Comparison of ENCODE assay signal across 8 mouse cellular contexts in genomic region chr6:29736610-29737458, GRCm38 (mm10). TPM values are rescaled to one million over a fixed set of nuclear protein-coding genes. Genes with fewer than 3 reads are reported as not detected.
DNase-seq lines count a peak whose midpoint lies in the region; ATAC-seq and TF ChIP-seq lines count a peak whose summit lies in the region.

No protein-coding gene starts in this region.

- H3K27me3 ChIP-seq in heart, adult 2 months (ENCODE audit: control insufficient read depth, insufficient read depth, low read length), result no peaks in the 10 kb centered on the region
- no peaks in the 10 kb centered on the region for H3K27me3 ChIP-seq in forebrain, embryonic 16.5 days (replicated peaks; ENCODE audit: control insufficient read depth, insufficient read depth, low read length)
- peaks cover 40% of the 10 kb centered on the region for H3K27me3 ChIP-seq in liver, embryonic 16.5 days (ENCODE audit: control insufficient read depth, insufficient read depth, low read depth, low read length)

- no peak for ATAC-seq in forebrain, embryonic 16.5 days
- no peak for ATAC-seq in liver, embryonic 16.5 days (ENCODE audit: low read depth)
- no peak for ATAC-seq in erythroid progenitor cell, adult 5-6 weeks (replicated peaks; ENCODE audit: low FRiP score, poor library complexity, severe bottlenecking)

- peak overlapping the region; percentile 93 for H3K4me2 ChIP-seq in forebrain, embryonic 16.5 days (ENCODE audit: low read length)
- peak overlapping the region; percentile 94 for H3K4me2 ChIP-seq in liver, embryonic 16.5 days (ENCODE audit: low read depth, low read length)

- peak overlapping the region; percentile 79 for H3K27ac ChIP-seq in heart, adult 2 months
- no peak overlapping the region for H3K27ac ChIP-seq in forebrain, embryonic 16.5 days (ENCODE audit: low read length)
- H3K27ac ChIP-seq in liver, embryonic 16.5 days (ENCODE audit: low read length), result no peak overlapping the region

- no peak for TF ChIP-seq POLR2A in heart, adult 2 months (IDR thresholded peaks at IDR 0.05; ENCODE audit: insufficient read depth, low read depth, low read length)

- no peak for TF ChIP-seq CTCF in heart, adult 2 months (IDR thresholded peaks at IDR 0.05)

- H3K79me2 ChIP-seq in heart, adult 2 months (replicated peaks; ENCODE audit: control insufficient read depth, insufficient read depth, low read length), result peaks cover 2% of the 10 kb centered on the region; the same call in 1 of the 2 replicates

- H3K4me3 ChIP-seq in heart, adult 2 months, result peak overlapping the region; percentile 96
- peak overlapping the region; percentile 77 for H3K4me3 ChIP-seq in forebrain, embryonic 16.5 days (replicated peaks; ENCODE audit: low read length)
- H3K4me3 ChIP-seq in liver, embryonic 16.5 days (ENCODE audit: low read depth, low read length), result peak overlapping the region; percentile 71

- H3K4me1 ChIP-seq in heart, adult 2 months (ENCODE audit: control insufficient read depth, insufficient read depth, low read length), result peaks cover 5% of the 10 kb centered on the region
- peaks cover 18% of the 10 kb centered on the region for H3K4me1 ChIP-seq in forebrain, embryonic 16.5 days (replicated peaks; ENCODE audit: control insufficient read depth, insufficient read depth, low read length)
- peaks cover 14% of the 10 kb centered on the region for H3K4me1 ChIP-seq in liver, embryonic 16.5 days (ENCODE audit: control insufficient read depth, low read depth, low read length)

- H3K9ac ChIP-seq in heart, adult 2 months (ENCODE audit: low read depth, low read length), result peak overlapping the region; percentile 97
- H3K9ac ChIP-seq in forebrain, embryonic 16.5 days (replicated peaks; ENCODE audit: low read depth, low read length), result peak overlapping the region; percentile 93
- peak overlapping the region; percentile 79 for H3K9ac ChIP-seq in liver, embryonic 16.5 days (ENCODE audit: low read depth, low read length)

- no peak for DNase-seq in heart, adult 2 months
- DNase-seq in heart, postnatal 4 days, result no peak
- peak; percentile 21 for DNase-seq in CD4-positive helper T cell, adult 2 months (ENCODE audit: low read depth, low spot score)
- DNase-seq in ovary, adult 18-20 months (ENCODE audit: low spot score), result no peak
- no peak for DNase-seq in cerebellum, adult 18-20 months

- no peak for TF ChIP-seq EP300 in heart, adult 2 months (IDR thresholded peaks at IDR 0.05; ENCODE audit: insufficient read depth, low read depth, low read length)

- H3K9me3 ChIP-seq in forebrain, embryonic 16.5 days (ENCODE audit: control insufficient read depth, low read length), result no peaks in the 10 kb centered on the region
- no peaks in the 10 kb centered on the region for H3K9me3 ChIP-seq in liver, embryonic 16.5 days (replicated peaks; ENCODE audit: control insufficient read depth, low read length)

- 26% methylated on average over 13 of the region's 13 CpGs for WGBS in heart, adult 2 months
- WGBS in forebrain, embryonic 16.5 days, result 14% methylated on average over 13 of the region's 13 CpGs
- 17% methylated on average over 13 of the region's 13 CpGs for WGBS in liver, embryonic 16.5 days (ENCODE audit: insufficient replicate concordance)

- intact Hi-C loops in heart, adult 2 months (cut with DNase I), result no loop called here

- H3K36me3 ChIP-seq in heart, adult 2 months (ENCODE audit: control insufficient read depth, insufficient read depth, low read length), result no peaks in the 10 kb centered on the region
- H3K36me3 ChIP-seq in forebrain, embryonic 16.5 days (ENCODE audit: control insufficient read depth, insufficient read depth), result no peaks in the 10 kb centered on the region
- no peaks in the 10 kb centered on the region for H3K36me3 ChIP-seq in liver, embryonic 16.5 days (ENCODE audit: control insufficient read depth, insufficient read depth)

RNA-seq across cellular contexts. Expression of gene Smo, which starts 1.5 kb away (rescaled TPM):
- 1 to 10 TPM; 8.3 to 8.5 TPM for total RNA-seq in heart, adult 2 months (2021)
- polyA plus RNA-seq in heart, adult 2 months (2012; rRNA removed), result 12.7 and 16.4 TPM in 2 replicates
- total RNA-seq in heart, postnatal 4 days (2021), result 10 to 100 TPM; 29.5 to 30.3 TPM
- polyA plus RNA-seq in forebrain, embryonic 16.5 days (2015; fragmentation: Nextera tagmentation; extraction: Ambion mirVana), result 11.5 and 11.7 TPM in 2 replicates
- polyA plus RNA-seq in liver, embryonic 16.5 days (2015; fragmentation: Nextera tagmentation; extraction: Ambion mirVana), result 2.7 and 2.9 TPM in 2 replicates
- total RNA-seq in erythroid progenitor cell, adult 5-6 weeks (2015; ENCODE audit: low replicate concordance), result 1.1 and 2.5 TPM in 2 replicates
- 0.08 and 0.77 TPM in 2 replicates for total RNA-seq in erythroid progenitor cell, adult 5-6 weeks (2017; ENCODE audit: low replicate concordance)

RNA-seq across cellular contexts. Expression of gene Ahcyl2, which starts 31.0 kb away (rescaled TPM):
- 10 to 100 TPM; 14.7 to 15.6 TPM for total RNA-seq in heart, adult 2 months (2021)
- polyA plus RNA-seq in heart, adult 2 months (2012; rRNA removed), result 10.5 and 16.2 TPM in 2 replicates
- 10 to 100 TPM; 13.8 to 17.1 TPM for total RNA-seq in heart, postnatal 4 days (2021)
- polyA plus RNA-seq in forebrain, embryonic 16.5 days (2015; fragmentation: Nextera tagmentation; extraction: Ambion mirVana), result 11.2 and 17.0 TPM in 2 replicates
- 3.9 and 4.4 TPM in 2 replicates for polyA plus RNA-seq in liver, embryonic 16.5 days (2015; fragmentation: Nextera tagmentation; extraction: Ambion mirVana)
- 48.6 and 49.7 TPM in 2 replicates for total RNA-seq in erythroid progenitor cell, adult 5-6 weeks (2015; ENCODE audit: low replicate concordance)
- 35.2 and 55.4 TPM in 2 replicates for total RNA-seq in erythroid progenitor cell, adult 5-6 weeks (2017; ENCODE audit: low replicate concordance)

RNA-seq across cellular contexts. Expression of gene Tspan33, which starts 42.8 kb away (rescaled TPM):
- 1 to 10 TPM; 2.2 to 2.5 TPM for total RNA-seq in heart, adult 2 months (2021)
- 1.8 and 2.7 TPM in 2 replicates for polyA plus RNA-seq in heart, adult 2 months (2012; rRNA removed)
- 1 to 10 TPM in 1 of 2 experiments, under 1 TPM in 1; 0.93 to 1.4 TPM for total RNA-seq in heart, postnatal 4 days (2021)
- polyA plus RNA-seq in forebrain, embryonic 16.5 days (2015; fragmentation: Nextera tagmentation; extraction: Ambion mirVana), result 4.7 and 6.1 TPM in 2 replicates
- polyA plus RNA-seq in liver, embryonic 16.5 days (2015; fragmentation: Nextera tagmentation; extraction: Ambion mirVana), result 110 and 156 TPM in 2 replicates
- total RNA-seq in erythroid progenitor cell, adult 5-6 weeks (2015; ENCODE audit: low replicate concordance), result 519 and 520 TPM in 2 replicates
- total RNA-seq in erythroid progenitor cell, adult 5-6 weeks (2017; ENCODE audit: low replicate concordance), result 729 and 794 TPM in 2 replicates

Comparison
In these comparisons a context has a peak if more than half of its experiments do, and no peak if none do; other contexts are left out.
1. RNA of gene Tspan33, which starts 42.8 kb away (total RNA-seq): 519 to 794 TPM in erythroid progenitor cell, adult 5-6 weeks; 2.2 to 2.5 TPM in heart, adult 2 months and 0.93 to 1.4 TPM in heart, postnatal 4 days; every median in the first group is over 100 times any median in the second.
2. Peak in every context shown above with its lines, with median percentiles within 50 percentile points of each other: H3K4me3 ChIP-seq and H3K9ac ChIP-seq.